Mouse (Mus musculus): ENCODE measurements around the gene Ttll4.
A peak's percentile ranks its signal among the peaks of the same experiment; 100 is the strongest.

The Ttll4 gene

DNA sequence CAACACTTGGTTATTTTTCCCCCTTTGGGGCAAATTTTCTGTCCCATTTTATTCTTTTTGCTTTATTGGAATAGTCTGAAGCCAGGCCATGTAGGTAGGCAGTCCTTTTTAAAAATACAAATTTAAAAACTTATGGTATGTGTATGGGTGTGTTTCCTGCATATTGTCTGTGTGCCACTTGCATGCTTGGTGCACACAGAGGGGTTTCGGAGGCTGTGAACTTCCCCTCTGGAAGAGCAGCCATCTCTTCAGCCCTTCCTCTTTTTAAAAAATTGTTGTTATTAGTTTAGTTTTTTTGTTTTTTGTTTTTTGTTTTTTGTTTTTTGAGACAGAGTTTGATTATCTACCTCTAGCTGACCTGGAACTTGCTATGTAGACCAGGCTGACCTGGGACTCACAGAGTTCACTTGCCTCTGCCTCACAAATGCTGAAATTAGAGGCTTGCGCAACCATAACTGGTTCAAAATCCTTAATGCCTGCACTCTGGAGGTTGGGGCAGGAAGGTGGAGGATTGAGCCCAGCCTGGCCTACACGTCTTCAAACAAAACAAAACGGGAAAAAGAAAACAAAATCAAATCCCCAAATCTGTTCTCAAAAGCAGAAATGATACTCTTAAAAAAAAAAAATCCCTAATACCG, 51.0 kb downstream of the Ttll4 start:
- DNase-seq (ENCODE audit: low spot score), result peak; percentile 32

DNA sequence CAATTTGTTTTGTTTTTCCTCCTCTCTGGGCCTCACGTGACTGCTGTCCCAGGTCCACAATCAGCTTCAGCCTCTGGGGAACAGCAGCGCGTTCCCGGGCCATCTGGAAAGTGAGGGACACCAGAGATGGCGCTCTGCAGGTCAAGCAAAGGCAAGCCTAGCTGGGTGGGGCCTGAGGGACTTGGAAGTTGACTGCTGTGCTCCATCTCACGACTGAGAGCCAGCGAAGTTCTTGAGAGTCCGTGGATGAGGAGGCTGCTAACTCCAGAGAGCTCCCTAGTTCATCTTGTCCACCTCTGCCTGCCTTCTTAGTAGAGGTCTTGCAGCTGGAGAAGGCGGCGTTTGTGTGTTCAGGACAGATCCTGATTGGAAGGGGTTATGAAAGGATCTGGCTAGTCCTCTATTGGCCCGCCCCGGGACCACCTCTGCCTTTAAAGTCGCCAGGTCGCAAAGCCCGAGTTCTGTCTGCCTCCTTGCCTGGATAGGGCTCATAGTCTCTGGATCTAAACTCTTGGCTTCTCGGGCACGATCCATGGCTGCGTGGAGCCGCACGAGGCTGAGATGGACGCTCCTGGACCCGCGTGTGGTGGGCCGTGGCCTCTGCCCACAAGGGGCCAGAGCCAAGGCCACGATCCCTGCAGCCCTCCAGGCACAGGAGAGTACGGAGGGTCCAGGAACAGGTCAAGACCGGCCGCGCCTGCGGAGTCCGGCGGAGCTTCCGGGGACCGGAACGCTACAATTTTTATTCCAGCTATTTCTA, 51.7 kb downstream of the Ttll4 start, which contains the start of gene Cyp27a1:
Gene Cyp27a1 (plus strand): TSS at position 476 of the 760 bp plus-strand sequence.
- DNase-seq (ENCODE audit: low spot score), result peak; percentile 60

DNA sequence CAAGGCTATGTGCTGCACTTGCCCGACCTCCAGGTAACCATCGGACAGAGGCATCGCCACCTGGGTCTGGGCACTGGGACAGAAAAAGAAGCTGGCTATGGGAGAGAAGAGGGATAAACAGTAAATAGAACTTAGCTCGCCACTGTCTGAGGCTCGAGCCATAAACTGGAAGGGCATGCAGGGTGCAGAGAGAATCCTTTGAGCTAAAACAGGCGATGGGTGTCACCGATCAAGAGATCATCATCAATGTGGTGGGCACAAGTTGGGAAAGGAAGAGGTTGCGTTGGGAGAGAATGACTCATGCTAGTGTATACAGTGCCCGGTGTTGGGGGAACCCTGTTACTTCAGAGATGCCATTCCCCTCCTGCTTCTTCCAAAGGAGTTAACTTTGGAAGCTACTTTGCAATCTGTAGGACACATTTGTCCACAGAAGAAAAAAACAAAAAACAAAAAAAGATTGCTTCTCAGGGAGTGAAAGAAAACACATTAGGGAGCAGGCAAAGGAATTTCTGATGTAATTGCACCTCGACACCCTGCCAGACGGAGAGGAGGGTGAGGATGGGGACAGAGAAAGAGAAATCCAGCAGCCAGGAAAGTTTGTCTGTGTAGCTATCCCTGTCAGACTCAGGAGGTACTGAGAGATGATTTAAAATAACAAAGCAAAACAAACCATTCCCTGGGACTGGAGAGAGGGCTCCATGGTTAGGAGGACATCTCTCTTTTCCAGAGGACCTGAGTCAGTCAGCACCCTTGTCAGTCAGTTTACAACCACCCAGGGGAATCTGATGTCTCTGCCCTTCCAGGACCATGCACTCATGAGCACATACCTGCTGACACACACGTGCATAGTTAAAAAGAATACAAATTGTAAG, 52.5 kb downstream of the Ttll4 start:
- no peak for DNase-seq (ENCODE audit: low spot score)

DNA sequence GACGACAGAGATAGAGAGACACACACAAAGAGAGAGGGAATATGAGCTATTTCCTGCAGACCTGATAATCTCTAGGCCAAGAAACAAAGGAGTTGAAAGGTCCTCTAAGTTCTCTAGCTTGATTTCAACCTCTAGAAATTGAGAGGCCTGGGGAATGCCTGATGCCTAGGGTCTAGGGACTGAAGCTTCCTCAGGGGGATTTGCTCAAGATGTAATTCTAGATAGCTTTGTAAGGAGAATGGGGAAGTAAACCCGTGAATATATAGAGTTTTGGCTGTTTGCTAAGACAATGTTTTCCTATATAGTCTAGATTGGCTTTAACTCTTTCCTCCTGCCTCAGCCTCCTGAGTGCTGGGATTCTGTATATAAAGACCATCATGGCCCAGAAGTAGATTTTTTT, 53.4 kb downstream of the Ttll4 start:
- no peak for DNase-seq (ENCODE audit: low spot score)

DNA sequence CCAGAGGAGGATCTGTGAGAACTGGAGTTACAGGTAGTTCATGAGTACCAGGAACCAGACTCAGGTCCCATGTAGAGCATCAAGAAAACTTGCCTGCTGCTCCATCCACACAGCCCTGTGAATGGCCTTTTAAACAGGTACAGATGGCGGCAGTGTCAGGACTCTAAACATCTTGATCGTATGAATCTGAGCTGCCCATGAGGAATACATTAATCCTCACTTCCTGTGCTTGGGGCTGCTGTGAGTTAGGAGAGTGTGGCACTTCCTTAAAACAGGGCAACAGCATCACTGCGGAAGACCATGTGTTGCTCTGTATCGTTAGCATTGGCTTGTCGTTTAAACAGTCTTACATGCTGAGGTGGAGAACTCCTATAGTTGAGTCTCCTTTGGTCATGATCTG, 53.9 kb downstream of the Ttll4 start:
- no peak for DNase-seq (ENCODE audit: low spot score)

DNA sequence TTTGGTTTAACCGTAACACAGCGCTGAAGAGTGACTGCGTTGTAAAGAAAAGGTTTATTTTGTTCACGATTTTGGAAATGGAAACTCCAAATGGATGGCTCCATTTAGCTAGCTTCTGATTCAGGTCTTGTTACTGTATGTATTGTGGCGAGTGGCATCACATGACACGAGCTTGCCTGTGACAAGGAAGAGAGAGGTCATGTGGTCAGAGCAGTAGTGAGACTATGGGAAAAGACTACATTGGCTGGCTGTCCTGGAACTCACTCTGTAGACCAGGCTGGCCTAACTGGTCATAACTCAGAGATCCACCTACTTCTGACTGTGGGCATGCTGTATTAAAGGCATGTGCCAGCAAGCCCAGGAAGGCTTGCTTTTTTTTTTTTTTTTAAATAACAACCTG, 54.3 kb downstream of the Ttll4 start:
- no peak for DNase-seq (ENCODE audit: low spot score)

DNA sequence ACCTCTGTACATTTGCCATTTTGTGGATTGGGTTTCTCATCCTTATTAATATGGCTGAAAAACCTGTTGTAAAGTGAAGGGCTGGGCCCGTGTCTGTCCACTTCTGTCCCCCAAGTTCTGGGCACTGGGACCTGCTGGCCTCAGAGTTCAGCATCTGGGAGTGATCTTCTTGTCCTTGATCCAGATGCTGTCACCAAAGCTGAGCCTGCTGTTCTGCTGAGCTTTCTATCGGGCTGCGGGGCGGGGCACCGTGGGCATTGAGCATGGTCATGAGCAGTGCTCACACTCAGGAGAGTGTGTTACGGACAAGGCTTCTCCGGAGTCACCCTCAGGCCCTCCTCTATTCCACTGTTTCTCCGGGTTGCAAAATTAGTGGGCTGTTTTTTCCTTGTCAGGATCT, 56.6 kb downstream of the Ttll4 start:
- DNase-seq (ENCODE audit: low spot score), result no peak

DNA sequence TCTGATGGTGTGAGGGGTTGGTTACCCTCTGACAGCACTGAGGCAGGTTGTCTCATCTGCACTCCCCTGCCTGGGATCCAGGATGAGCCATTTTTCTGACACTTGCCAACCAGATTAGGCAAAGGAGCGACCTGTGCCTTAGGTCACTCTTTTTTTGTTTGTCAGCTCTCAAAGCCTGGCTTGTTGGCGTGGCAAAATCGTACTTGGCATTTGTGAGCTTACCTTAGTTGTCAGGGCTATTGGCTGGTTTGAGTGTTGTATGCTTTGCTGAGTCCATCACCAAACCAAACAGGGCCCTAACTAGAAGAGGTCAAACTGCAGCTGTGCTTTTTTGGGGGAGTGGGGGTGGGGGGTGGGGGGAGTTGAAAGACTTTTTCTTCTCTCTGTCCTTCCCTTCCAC, 57.7 kb downstream of the Ttll4 start:
- DNase-seq (ENCODE audit: low spot score), result no peak

DNA sequence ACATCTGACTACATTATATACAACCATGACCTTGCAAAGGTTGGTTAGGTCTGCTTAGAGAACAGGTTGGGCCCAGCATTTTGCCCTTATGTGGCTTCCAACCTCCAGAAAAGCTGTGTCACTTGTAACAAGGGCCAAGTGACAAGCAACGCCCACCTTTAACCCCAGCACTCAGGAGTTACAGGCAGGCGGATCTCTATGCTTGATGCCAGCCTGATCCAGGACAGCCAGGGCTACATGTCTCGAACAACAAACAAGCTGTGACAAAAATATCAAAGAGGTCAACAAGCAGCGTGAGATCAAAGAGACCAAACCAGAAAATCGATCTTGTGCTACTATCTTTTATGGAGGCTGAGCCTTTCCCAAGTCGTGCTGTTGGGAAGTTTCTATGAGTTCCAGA, 60.1 kb downstream of the Ttll4 start:
- no peak for DNase-seq (ENCODE audit: low spot score)

DNA sequence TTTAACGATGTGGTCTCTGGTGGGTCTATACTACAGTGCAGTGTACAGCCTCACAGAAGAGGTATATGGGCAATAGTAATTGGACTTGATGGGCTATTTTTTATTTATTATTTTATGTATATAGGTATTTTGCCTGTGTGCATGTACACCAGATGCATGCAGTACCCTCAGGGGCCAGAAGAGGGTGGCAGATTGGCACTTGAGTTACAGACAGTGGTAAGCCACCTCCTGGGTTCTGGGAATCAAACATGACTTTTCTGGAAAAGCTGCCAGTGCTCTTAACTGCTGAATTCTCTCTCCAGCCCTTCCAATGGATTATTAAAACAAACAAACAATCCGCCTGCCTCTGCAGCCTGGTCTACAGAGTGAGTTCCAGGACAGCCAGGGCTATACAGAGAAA, 62.2 kb downstream of the Ttll4 start:
- DNase-seq (ENCODE audit: low spot score), result no peak

DNA sequence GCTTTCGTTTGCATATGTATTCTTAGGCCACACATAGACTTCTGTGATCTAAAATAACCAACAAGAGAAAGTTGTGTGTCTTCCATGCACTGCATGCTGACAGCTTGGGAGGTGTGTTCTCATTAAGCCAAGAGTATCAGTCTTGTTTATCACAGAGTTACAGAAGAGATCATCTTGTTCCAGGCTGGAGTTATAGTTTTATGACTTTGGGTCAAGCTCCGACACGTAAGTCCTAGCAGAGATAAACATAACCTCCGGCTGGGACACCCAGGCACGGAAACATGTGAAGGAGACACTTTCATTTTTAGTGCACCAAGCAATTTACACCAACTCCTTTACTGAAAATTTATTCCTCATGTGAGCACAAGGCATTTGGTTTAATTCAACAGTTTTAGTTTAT, 64.6 kb downstream of the Ttll4 start:
- no peak for DNase-seq (ENCODE audit: low spot score)

DNA sequence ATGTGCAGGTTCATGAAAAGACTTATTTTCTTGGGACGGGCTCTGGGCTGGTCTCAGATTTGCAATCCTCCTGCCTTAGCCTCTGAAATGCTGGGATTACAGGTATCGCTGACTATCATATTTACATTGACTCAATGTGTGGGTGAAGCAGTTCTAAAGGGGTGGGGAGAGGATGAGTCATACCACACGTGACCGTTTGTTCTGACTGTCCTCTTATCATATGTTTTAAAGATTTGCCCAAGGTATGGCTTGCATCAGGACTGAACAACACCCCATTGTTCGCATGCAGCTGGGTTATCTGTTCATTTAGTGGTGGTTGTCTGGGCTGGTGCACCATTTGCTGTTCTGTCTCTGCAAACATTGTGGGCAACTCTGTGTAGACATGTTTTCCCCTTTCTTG, 65.1 kb downstream of the Ttll4 start:
- no peak for DNase-seq (ENCODE audit: low spot score)

DNA sequence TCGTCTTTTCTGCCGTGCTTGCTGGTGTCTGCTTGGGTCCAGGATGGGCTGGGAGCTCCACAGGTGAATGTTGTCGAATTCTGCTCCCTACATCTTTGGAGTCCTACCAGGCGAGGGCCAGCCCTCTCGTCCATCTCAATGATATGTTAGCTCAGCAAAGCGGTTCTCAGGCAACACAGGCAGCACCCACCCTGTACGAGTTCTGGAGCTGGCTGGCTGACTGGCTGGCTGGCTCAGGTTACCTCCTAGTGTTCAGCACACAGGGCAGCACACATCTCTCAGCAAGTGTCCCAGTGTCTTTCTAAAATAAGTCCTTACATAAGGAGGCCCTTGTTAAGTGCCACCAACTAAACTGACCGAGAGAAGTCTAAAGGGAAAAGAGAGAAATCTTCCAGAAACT, 66.9 kb downstream of the Ttll4 start:
- DNase-seq (ENCODE audit: low spot score), result no peak

DNA sequence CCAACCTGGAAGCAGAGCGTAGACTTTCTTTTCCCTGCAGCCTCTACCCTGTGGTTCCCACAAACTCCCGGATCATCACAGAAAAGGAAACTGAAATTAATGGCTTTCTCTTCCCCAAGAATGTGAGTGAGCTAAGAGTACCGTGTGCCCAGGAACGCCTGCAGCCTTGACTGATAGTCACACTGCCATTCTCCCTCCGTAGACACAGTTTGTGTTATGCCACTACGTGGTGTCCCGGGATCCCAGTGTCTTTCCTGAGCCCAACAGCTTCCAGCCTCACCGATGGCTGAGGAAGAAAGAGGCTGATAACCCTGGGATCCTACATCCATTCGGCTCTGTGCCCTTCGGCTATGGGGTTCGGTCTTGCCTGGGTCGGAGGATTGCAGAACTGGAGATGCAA, 75.4 kb downstream of the Ttll4 start:
- no peak for DNase-seq (ENCODE audit: low spot score)

DNA sequence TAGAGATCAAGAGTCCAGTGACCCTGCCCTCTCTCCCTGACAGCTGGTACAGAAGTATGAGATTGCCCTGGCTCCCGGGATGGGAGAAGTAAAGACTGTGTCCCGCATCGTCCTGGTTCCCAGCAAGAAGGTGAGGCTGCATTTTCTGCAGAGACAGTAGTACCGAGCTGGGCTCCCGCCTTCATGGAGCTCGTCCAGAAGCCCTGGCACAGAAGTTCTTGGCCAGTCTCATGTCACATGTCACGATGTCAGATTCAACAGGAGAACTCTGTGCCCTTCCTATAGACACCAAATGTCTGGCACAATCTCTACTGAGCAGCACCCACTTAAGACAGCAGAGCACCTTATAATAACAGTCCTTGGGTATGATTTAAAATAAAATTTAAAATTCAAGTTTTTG, 76.0 kb downstream of the Ttll4 start:
- no peak for DNase-seq (ENCODE audit: low spot score)

DNA sequence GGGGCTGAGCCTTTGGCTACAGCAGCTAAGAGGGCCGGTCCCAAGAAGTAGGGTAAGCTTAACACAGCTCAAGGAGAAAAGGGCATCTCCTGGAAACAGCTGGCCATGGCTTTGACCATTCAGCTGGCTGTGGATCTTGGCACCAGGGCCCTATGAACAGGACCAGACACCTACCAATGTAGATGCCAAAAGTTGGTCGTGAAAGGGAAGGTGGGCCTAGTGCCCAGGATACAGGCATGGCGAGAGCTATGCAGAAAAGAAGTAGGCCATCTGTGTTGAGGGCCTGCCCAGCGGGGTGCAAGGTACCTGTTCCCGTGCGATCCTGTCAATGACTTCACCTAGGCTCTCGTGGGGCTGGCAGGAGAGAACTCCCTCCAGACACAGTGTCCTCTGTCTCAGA, 79.3 kb downstream of the Ttll4 start:
- DNase-seq (ENCODE audit: low spot score), result no peak

DNA sequence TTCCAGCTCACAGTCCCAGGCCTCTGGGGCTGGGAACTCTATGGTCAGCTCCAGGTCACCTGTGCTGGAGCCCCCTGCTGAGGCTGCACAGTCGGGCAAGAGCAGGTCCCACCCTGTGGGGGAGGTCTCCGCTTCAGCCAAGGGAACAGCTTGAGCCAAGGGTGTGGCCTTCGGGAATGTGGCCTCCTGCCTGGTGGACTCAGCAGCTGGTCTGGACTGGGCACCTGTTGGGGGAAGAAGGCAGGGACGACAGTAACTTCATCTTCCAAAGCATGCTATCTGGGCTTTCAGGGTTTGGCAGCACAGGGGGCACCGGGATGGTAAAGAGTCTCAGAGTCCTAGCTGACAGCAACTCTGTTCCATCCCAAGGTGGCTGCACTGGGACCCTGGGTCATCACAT, 85.8 kb downstream of the Ttll4 start:
- DNase-seq (ENCODE audit: low spot score), result no peak

DNA sequence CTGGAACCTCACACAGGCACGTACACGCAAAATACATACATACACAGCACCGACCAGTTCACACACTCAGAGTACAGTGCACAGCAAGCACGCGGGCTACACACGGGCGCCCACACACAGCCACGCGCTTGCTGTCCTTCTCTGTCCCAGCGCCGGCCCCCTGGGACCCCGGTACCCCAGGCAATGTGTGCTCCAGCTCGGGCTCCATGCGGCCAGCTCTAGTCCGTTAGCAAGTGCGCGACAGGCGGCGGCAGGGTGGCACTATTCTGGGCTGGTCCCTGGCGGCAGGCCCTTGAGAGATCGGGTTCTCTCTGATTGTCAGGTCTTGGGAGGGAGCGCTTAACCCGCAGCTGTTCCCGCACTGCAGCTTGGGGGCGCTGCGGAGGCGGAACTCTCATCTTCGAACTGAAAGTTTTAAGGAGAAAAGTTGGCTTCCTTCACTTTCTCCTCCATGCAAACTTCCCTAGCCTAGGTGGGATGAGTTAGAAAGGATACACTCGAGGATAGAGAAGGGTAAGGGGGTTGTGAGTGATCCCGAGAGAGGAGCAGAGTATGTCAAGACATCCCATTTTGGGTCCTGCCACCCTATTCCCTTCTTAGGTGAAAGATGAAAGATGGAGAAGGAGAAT, 87.2 kb downstream of the Ttll4 start, which contains the start of gene Prkag3:
Gene Prkag3 (minus strand): TSS at position 579 of the 629 bp plus-strand sequence.
- DNase-seq (ENCODE audit: low spot score), result peak; percentile 54

DNA sequence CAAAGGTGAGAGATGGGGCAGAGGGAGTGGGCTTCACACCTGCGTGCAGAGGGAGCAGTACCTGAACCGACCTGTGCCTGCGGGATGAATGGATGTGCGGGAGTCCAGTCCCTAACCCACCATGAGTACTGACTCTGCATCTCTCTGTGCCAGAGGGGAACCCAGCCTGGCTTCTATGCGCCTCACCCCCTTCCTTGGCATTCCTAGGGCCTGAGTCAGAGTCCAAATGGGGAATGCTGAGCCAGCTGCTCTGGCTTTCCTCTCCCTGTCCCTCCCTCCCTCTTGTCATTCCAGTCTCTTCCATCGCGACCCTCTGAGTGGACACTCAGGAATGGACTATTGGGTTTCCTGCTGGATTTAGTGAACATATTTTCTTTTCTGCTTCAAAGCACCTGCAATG, 87.8 kb downstream of the Ttll4 start:
- peak; percentile 75 for DNase-seq (ENCODE audit: low spot score)

DNA sequence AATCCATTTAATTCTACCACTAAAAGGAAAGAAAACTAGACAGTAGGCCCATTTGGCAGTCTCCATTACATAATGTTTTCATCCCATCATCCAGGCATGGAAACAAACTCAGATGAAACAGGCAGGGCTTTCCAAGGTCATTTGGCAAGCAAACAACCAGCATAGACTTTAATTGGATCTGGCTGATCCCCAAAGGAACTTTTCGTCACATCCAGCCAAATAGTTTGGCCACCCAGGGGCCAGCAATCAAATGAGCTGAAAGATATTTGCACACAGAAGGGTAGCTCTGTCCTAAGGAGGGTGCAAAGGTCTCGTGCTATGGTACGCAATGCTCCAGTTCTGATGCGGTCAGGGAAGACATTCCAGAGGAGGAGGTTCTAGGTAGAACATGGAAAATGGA, 89.1 kb downstream of the Ttll4 start:
- no peak for DNase-seq (ENCODE audit: low spot score)

DNA sequence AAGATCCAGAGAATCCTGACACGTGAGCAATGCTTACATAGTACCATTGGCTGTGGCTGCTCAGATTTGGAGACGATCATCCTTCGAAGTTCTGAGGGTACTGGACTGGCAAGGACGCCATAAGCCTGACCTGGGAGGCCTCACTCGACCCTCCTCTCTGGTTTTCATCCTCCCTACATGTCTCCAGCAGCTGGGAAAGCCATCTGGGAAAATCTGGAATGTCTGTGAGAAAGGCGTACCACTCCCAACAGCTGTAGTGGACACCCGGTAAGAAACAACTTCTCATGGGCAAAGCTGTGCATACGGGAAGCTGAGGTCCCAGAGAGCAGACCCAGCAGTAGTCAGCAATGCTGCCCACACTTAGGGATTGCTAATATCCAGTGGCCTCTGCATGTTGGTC, 90.6 kb downstream of the Ttll4 start:
- no peak for DNase-seq (ENCODE audit: low spot score)

DNA sequence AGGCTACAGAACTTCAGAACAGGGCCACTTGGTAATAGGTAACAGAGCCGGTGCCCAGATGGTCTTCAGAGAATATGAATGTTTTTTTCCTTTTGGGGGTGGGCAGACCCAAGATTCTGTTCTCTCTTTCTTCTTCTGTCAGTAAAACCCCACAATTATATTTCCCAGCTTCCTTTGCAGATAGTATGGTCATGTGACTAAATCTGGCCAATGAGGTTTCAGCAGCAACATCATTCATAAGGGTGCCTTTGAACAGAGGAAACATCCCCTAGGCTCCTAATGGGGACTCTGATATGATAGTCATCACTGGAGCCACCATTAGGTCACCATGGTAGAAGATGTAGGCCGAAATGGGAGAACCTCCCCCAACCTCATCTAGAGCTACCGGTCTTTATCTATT, 91.3 kb downstream of the Ttll4 start:
- DNase-seq (ENCODE audit: low spot score), result no peak

Data from lung, postnatal 25 days (tissue).